ENCODE assay signal across 10 mouse cellular contexts in the genomic region with DNA sequence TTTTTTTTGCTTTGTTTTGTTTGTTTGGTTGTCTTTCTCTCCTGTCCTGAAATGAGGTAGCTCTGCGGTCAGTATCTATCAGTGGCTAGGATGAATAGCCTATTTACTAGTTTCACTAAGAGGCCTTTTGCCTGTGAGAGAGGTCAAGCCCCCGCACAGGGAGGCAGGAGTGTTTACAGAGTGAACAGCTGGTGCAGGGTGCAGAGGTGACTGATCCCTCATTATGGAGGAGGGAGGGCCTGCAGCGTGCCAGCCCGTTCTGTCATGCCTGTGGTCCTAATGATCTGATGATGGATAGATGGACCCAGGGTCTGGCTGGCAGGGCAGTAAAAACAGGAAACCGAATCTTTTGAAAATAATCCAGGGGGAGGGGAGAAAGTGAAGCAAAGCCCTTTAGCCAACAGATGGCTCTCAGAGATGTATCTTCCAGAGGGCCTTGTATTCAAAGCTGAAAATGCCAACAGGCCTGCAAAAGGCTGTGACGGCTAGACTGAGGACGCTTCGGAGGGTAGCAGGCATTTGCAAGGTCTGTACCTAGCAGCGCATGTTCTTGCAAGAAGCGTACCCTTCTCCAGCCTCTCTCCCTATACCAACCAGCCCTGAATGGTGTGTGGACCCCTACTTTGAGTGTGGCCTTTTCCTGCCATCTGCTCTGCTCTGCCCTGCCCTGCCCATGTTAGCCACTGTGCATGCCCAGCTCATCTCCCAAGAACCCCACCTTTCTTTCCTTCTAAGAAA. TPM values are rescaled to one million over a fixed set of nuclear protein-coding genes. Genes with fewer than 3 reads are reported as not detected.
DNase-seq lines count a peak whose midpoint lies in the region; TF ChIP-seq lines count a peak whose summit lies in the region.
"Had no signal": no experiment of that assay in that cellular context is flagged by ENCODE, and none has a peak within 500 bp of the region (broad histone marks: within the 10 kb centered on the region; RNA-seq: fewer than 3 reads in every experiment).

No protein-coding gene starts in this region.

- DNase-seq in cerebellum, adult 2 months = no peak
- no peak for DNase-seq in cerebellum, adult 9-11 months
- peak; percentile 46 for DNase-seq in embryo, embryonic 11.5 days (ENCODE audit: low read depth, low spot score)
- peak; percentile 20 for DNase-seq in hindlimb bud, embryonic 11.5 days (ENCODE audit: extremely low spot score, low read depth, low spot score)
- DNase-seq in mesoderm, embryonic 11.5 days (ENCODE audit: low read depth, low spot score) = peak; percentile 84
- no peak for DNase-seq in adrenal gland, adult 2 months
- no peak for DNase-seq in layer of hippocampus, adult 9-11 months
- no peak for DNase-seq in gastrocnemius, adult 8-10 months (ENCODE audit: low spot score in 2 of 2)
- DNase-seq: adrenal gland, adult 8-10 months had no signal

- H3K27me3 ChIP-seq in cerebellum, adult 2 months (ENCODE audit: control insufficient read depth, insufficient read depth, low read length) = no peaks in the 10 kb centered on the region

- TF ChIP-seq CTCF in cerebellum, adult 2 months (IDR thresholded peaks at IDR 0.05; ENCODE audit: borderline replicate concordance, insufficient read depth, low read depth, low read length) = no peak

- peaks cover 55% of the 10 kb centered on the region for H3K4me1 ChIP-seq in cerebellum, adult 2 months (ENCODE audit: control insufficient read depth, insufficient read depth, low read length)

- 55% methylated on average over 10 of the region's 10 CpGs for WGBS in cerebellum, adult 2 months

- no peak overlapping the region for H3K4me3 ChIP-seq in cerebellum, adult 2 months (replicated peaks; ENCODE audit: insufficient read depth, low read depth, low read length)
- H3K4me3 ChIP-seq: heart, embryonic 13.5 days had no signal

- 0 out of 2 replicates have a peak overlapping the region, but pooled peaks have one; percentile 2 for H3K27ac ChIP-seq in cerebellum, adult 2 months (ENCODE audit: insufficient read depth, low read length)
- H3K27ac ChIP-seq: heart, embryonic 13.5 days had no signal

- TF ChIP-seq POLR2A in cerebellum, adult 2 months (IDR thresholded peaks at IDR 0.05; ENCODE audit: borderline replicate concordance, insufficient read depth, low read length) = no peak

RNA-seq across cellular contexts. Expression of gene Bcr, which starts 38.2 kb away (rescaled TPM):
- polyA plus RNA-seq in cerebellum, adult 2 months (2012; rRNA removed) = 44.3 and 44.4 TPM in 2 replicates
- 10 to 100 TPM; 40.2 to 43.2 TPM for total RNA-seq in adrenal gland, adult 2 months (2021)
- 20.0 and 20.1 TPM in 2 replicates for polyA plus RNA-seq in adrenal gland, adult 2 months (2012; rRNA removed)
- 1 to 10 TPM; 3.5 to 5.5 (median 4.7) TPM for total RNA-seq in gastrocnemius, adult 8-10 months (2022)

Comparison
In these comparisons a context has a peak if more than half of its experiments do, and no peak if none do; other contexts are left out.
1. DNase-seq: peak in embryo, embryonic 11.5 days (single experiment), hindlimb bud, embryonic 11.5 days (single experiment) and mesoderm, embryonic 11.5 days (single experiment); none in cerebellum, adult 2 months (0 of 2), cerebellum, adult 9-11 months (single experiment), adrenal gland, adult 2 months (single experiment), layer of hippocampus, adult 9-11 months (single experiment) and gastrocnemius, adult 8-10 months (0 of 2).
2. RNA of gene Bcr, which starts 38.2 kb away (total RNA-seq): 40.2 to 43.2 TPM in adrenal gland, adult 2 months; 3.5 to 5.5 TPM in gastrocnemius, adult 8-10 months; every median in the first group is over 4 times any median in the second.